Mouse (Mus musculus) kidney, embryonic 15.5 days (tissue): ENCODE data around the gene Rab5c. TPM values are rescaled to one million over a fixed set of nuclear protein-coding genes. Genes with fewer than 3 reads are reported as not detected.

Experiments used
- ATAC-seq: fragments of 200-750 bp; cut with Nextera tagmentation; replicated peaks from 2 replicates; pipeline ENCODE4 v1.8.0; 2017; ENCODE audit warnings: moderate TSS enrichment; ENCODE audit not compliant: low FRiP score
- H3K27ac ChIP-seq: fragments of 300-500 bp; sonication (generic); 2 replicates; pipeline ENCODE4 v1.5.1; 2015; ENCODE audit warnings: mild to moderate bottlenecking, inconsistent platforms
- H3K27me3 ChIP-seq: fragments of 300-500 bp; sonication (generic); 2 replicates; pipeline ENCODE4 v1.6.1; 2015; ENCODE audit warnings: inconsistent platforms
- H3K36me3 ChIP-seq: fragments of 300-500 bp; sonication (generic); 2 replicates; pipeline ENCODE4 v1.6.1; 2015; ENCODE audit warnings: inconsistent platforms
- H3K4me1 ChIP-seq: fragments of 300-500 bp; sonication (generic); 2 replicates; pipeline ENCODE4 v1.6.1; 2015; ENCODE audit warnings: inconsistent platforms
- H3K4me2 ChIP-seq: fragments of 300-500 bp; sonication (generic); 2 replicates; pipeline ENCODE4 v1.6.1; 2015; ENCODE audit warnings: moderate library complexity, mild to moderate bottlenecking, inconsistent platforms
- H3K4me3 ChIP-seq: fragments of 300-500 bp; sonication (generic); replicated peaks from 2 replicates; pipeline ENCODE4 v1.5.1; 2015; ENCODE audit warnings: mild to moderate bottlenecking, inconsistent platforms
- H3K9ac ChIP-seq: fragments of 300-500 bp; sonication (generic); 2 replicates; pipeline ENCODE4 v1.6.1; 2015; ENCODE audit warnings: mild to moderate bottlenecking, inconsistent platforms
- H3K9me3 ChIP-seq: fragments of 300-500 bp; sonication (generic); replicated peaks from 2 replicates; pipeline ENCODE4 v1.6.1; 2016; ENCODE audit warnings: inconsistent platforms
- WGBS: fragments of 180-500 bp; shearing (Covaris S2); methylation state at CpG from one replicate; pipeline ENCODE4 v1.1.7; 2015; ENCODE audit warnings: mixed read lengths; 5-methylcytosine and 5-hydroxymethylcytosine counted together
- polyA plus RNA-seq: library from polyadenylated mRNA; unstranded; fragments of >200 nt; fragmentation: Nextera tagmentation; extraction: Ambion mirVana; gene quantifications from 2 replicates; pipeline ENCODE4 v1.2.1, GENCODE M21; 2015

Gene Rab5c
- polyA plus RNA-seq, 1 experiment from 2014 or later, result 32.3 TPM

- 79% methylated on average over 9 of the region's 9 CpGs for WGBS
- no peak overlapping the region for H3K4me3 ChIP-seq
- H3K27me3 ChIP-seq, result peaks cover 14% of the 10 kb centered on the region
- no peak overlapping the region for H3K4me2 ChIP-seq
- no peaks in the 10 kb centered on the region for H3K9me3 ChIP-seq
- H3K4me1 ChIP-seq, result peaks cover 11% of the 10 kb centered on the region
- H3K36me3 ChIP-seq, result no peaks in the 10 kb centered on the region
- H3K27ac ChIP-seq, result no peak overlapping the region
- ATAC-seq, result no peak
- no peak overlapping the region for H3K9ac ChIP-seq
Measured at GRCm38 (mm10) chr11:100766726-100767125, 28.7 kb upstream of the Rab5c start.

- H3K9ac ChIP-seq, result peak within 1 kb of the TSS; percentile 19; the same call in 1 of the 2 replicates
- H3K4me1 ChIP-seq, result peaks cover 21% of the 10 kb centered on the region
- H3K27me3 ChIP-seq, result peaks cover 45% of the 10 kb centered on the region
- H3K9me3 ChIP-seq, result no peaks in the 10 kb centered on the region
- WGBS, result 76% methylated on average over 7 of the region's 7 CpGs
- peak within 1 kb of the TSS; percentile 41 for H3K4me3 ChIP-seq
- no peaks in the 10 kb centered on the region for H3K36me3 ChIP-seq
- ATAC-seq, result no peak
- peak within 1 kb of the TSS; percentile 69 for H3K4me2 ChIP-seq
- no peak within 1 kb of the TSS for H3K27ac ChIP-seq
Measured at GRCm38 (mm10) chr11:100762831-100763230, 24.8 kb upstream of the Rab5c start, which contains the start of gene Hcrt. TSS of gene Hcrt (minus strand) at chr11:100762931.

GRCm38 (mm10) chr11:100761547-100762045 lies 23.6 kb upstream of the Rab5c start:
- whole genome bisulfite sequencing, result under 1% methylated on average over 27 of the region's 27 CpGs
- no peaks in the 10 kb centered on the region for H3K9me3 ChIP-seq
- H3K4me1 ChIP-seq, result peaks cover 21% of the 10 kb centered on the region
- H3K27ac ChIP-seq, result no peak overlapping the region
- peak overlapping the region; percentile 69 for H3K4me2 ChIP-seq
- peak; percentile 76 for ATAC-seq
- peaks cover 50% of the 10 kb centered on the region for H3K27me3 ChIP-seq
- H3K36me3 ChIP-seq, result no peaks in the 10 kb centered on the region
- peak overlapping the region; percentile 41 for H3K4me3 ChIP-seq
- peak overlapping the region; percentile 19; the same call in 1 of the 2 replicates for H3K9ac ChIP-seq

GRCm38 (mm10) chr11:100759611-100760233 lies 21.7 kb upstream of the Rab5c start, which contains the start of gene Kcnh4:
TSS of gene Kcnh4 (minus strand) at chr11:100759942.
- Histone ChIP-seq H3K36me3 (no peaks in the 10 kb centered on the region), H3K4me2 (peak within 1 kb of the TSS; percentile 68), H3K27ac (no peak within 1 kb of the TSS), H3K4me1 (peaks cover 21% of the 10 kb centered on the region), H3K9ac (no peak within 1 kb of the TSS), H3K4me3 (peak within 1 kb of the TSS; percentile 37), H3K27me3 (peaks cover 58% of the 10 kb centered on the region), H3K9me3 (no peaks in the 10 kb centered on the region)
- ATAC-seq, result no peak
- 2% methylated on average over 51 of the region's 51 CpGs for WGBS

GRCm38 (mm10) chr11:100758707-100759610 lies 20.9 kb upstream of the Rab5c start:
- Histone ChIP-seq H3K4me3 (peak overlapping the region; percentile 37), H3K9me3 (no peaks in the 10 kb centered on the region), H3K4me2 (peak overlapping the region; percentile 68), H3K9ac (no peak overlapping the region), H3K36me3 (no peaks in the 10 kb centered on the region), H3K4me1 (peaks cover 21% of the 10 kb centered on the region), H3K27ac (no peak overlapping the region), H3K27me3 (peaks cover 58% of the 10 kb centered on the region)
- 2% methylated on average over 34 of the region's 35 CpGs for WGBS
- no peak for ATAC-seq

- Histone ChIP-seq H3K9ac (no peak overlapping the region), H3K4me1 (peaks cover 21% of the 10 kb centered on the region), H3K4me2 (no peak overlapping the region), H3K4me3 (no peak overlapping the region), H3K27me3 (peaks cover 56% of the 10 kb centered on the region), H3K36me3 (no peaks in the 10 kb centered on the region), H3K27ac (no peak overlapping the region), H3K9me3 (no peaks in the 10 kb centered on the region)
- 86% methylated on average over 12 of the region's 12 CpGs for WGBS
- no peak for ATAC-seq
Measured at GRCm38 (mm10) chr11:100757566-100757965, 19.6 kb upstream of the Rab5c start.

- no peak for ATAC-seq
- 63% methylated on average over 6 of the region's 6 CpGs for WGBS
- H3K27ac ChIP-seq, result no peak overlapping the region
- peaks cover 52% of the 10 kb centered on the region for H3K27me3 ChIP-seq
- peaks cover 19% of the 10 kb centered on the region for H3K4me1 ChIP-seq
- H3K4me3 ChIP-seq, result no peak overlapping the region
- H3K4me2 ChIP-seq, result no peak overlapping the region
- no peaks in the 10 kb centered on the region for H3K36me3 ChIP-seq
- H3K9me3 ChIP-seq, result no peaks in the 10 kb centered on the region
- H3K9ac ChIP-seq, result no peak overlapping the region
Measured at GRCm38 (mm10) chr11:100756476-100756875, 18.5 kb upstream of the Rab5c start.

GRCm38 (mm10) chr11:100754693-100755057 lies 16.7 kb upstream of the Rab5c start:
- Histone ChIP-seq H3K9ac (no peak overlapping the region), H3K27ac (no peak overlapping the region), H3K4me2 (no peak overlapping the region), H3K4me1 (peaks cover 15% of the 10 kb centered on the region), H3K36me3 (no peaks in the 10 kb centered on the region), H3K9me3 (no peaks in the 10 kb centered on the region), H3K27me3 (peaks cover 43% of the 10 kb centered on the region), H3K4me3 (no peak overlapping the region)
- WGBS, result 91% methylated on average over 3 of the region's 3 CpGs
- ATAC-seq, result no peak

GRCm38 (mm10) chr11:100754021-100754692 lies 16.1 kb upstream of the Rab5c start:
- H3K4me1 ChIP-seq, result peaks cover 14% of the 10 kb centered on the region
- no peak overlapping the region for H3K27ac ChIP-seq
- H3K9me3 ChIP-seq, result no peaks in the 10 kb centered on the region
- no peak for ATAC-seq
- no peak overlapping the region for H3K4me3 ChIP-seq
- no peak overlapping the region for H3K4me2 ChIP-seq
- WGBS, result 84% methylated on average over 12 of the region's 12 CpGs
- H3K27me3 ChIP-seq, result peaks cover 43% of the 10 kb centered on the region
- H3K36me3 ChIP-seq, result no peaks in the 10 kb centered on the region
- H3K9ac ChIP-seq, result no peak overlapping the region

- ATAC-seq, result no peak
- no peaks in the 10 kb centered on the region for H3K36me3 ChIP-seq
- H3K9ac ChIP-seq, result no peak overlapping the region
- H3K4me1 ChIP-seq, result 0 out of 2 replicates have a peak, but pooled peaks cover 8% of the 10 kb centered on the region
- peaks cover 39% of the 10 kb centered on the region for H3K27me3 ChIP-seq
- WGBS, result 26% methylated on average over 10 of the region's 10 CpGs
- no peak overlapping the region for H3K4me3 ChIP-seq
- H3K9me3 ChIP-seq, result no peaks in the 10 kb centered on the region
- no peak overlapping the region for H3K4me2 ChIP-seq
- H3K27ac ChIP-seq, result no peak overlapping the region
Measured at GRCm38 (mm10) chr11:100752294-100752693, 14.3 kb upstream of the Rab5c start.

- no peak overlapping the region for H3K4me3 ChIP-seq
- peaks cover 41% of the 10 kb centered on the region for H3K27me3 ChIP-seq
- H3K36me3 ChIP-seq, result no peaks in the 10 kb centered on the region
- H3K27ac ChIP-seq, result no peak overlapping the region
- no peak overlapping the region for H3K4me2 ChIP-seq
- 0 out of 2 replicates have a peak, but pooled peaks cover 8% of the 10 kb centered on the region for H3K4me1 ChIP-seq
- H3K9me3 ChIP-seq, result no peaks in the 10 kb centered on the region
- H3K9ac ChIP-seq, result no peak overlapping the region
- 90% methylated on average over 16 of the region's 16 CpGs for WGBS
- no peak for ATAC-seq
Measured at GRCm38 (mm10) chr11:100750127-100750526, 12.1 kb upstream of the Rab5c start.
